Mouse (Mus musculus): ENCODE measurements around the gene Dcakd.

GRCm38 (mm10) chr11:102978052-102978666 is 50.0 kb downstream of the Dcakd start:
- TF ChIP-seq CTCF (IDR thresholded peaks at IDR 0.05; ENCODE audit: extremely low read depth, insufficient read depth, low read length), result no peak
- TF ChIP-seq POLR2A (IDR thresholded peaks at IDR 0.05; ENCODE audit: extremely low read depth, insufficient read depth, low read length), result no peak

All from cortical plate, adult 2 months (tissue).